Mouse (Mus musculus) midbrain, postnatal 0 days (tissue): ENCODE measurements around the gene Myh9. TPM values are rescaled to one million over a fixed set of nuclear protein-coding genes. Genes with fewer than 3 reads are reported as not detected.
"Not testable (repeated sequence)": the region's sequence is repeated elsewhere in the genome, so short reads cannot be mapped to it uniquely, and the experiment has no call there.

Experiments
- ATAC-seq: fragments of 200-750 bp; cut with Nextera tagmentation; 2 replicates; pipeline ENCODE4 v1.8.0; 2017; ENCODE audit warnings: moderate number of reproducible peaks, mild to moderate bottlenecking, moderate TSS enrichment, moderate library complexity; ENCODE audit not compliant: low FRiP score
- DNase-seq: peaks from one replicate; pipeline ENCODE4 v3.0.0-alpha.2; 2015; ENCODE audit warnings: low spot score
- H3K27ac ChIP-seq: fragments of 300-500 bp; sonication (generic); 2 replicates; pipeline ENCODE4 v1.5.1; 2014; ENCODE audit warnings: low read depth, mild to moderate bottlenecking, low read length, mixed read lengths
- H3K27me3 ChIP-seq: fragments of 300-500 bp; sonication (generic); 2 replicates; pipeline ENCODE4 v1.6.1; 2014; ENCODE audit warnings: low read length, control low read depth, mixed read lengths; ENCODE audit not compliant: insufficient read depth
- H3K36me3 ChIP-seq: fragments of 300-500 bp; sonication (generic); 2 replicates; pipeline ENCODE4 v1.6.1; 2014; ENCODE audit warnings: low read length, control low read depth, mixed read lengths; ENCODE audit not compliant: insufficient read depth
- H3K4me1 ChIP-seq: fragments of 300-500 bp; sonication (generic); 2 replicates; pipeline ENCODE4 v1.6.1; 2014; ENCODE audit warnings: mild to moderate bottlenecking, control low read depth, antibody characterized with exemption, low read length, mixed read lengths; ENCODE audit not compliant: insufficient read depth
- H3K4me2 ChIP-seq: fragments of 300-500 bp; sonication (generic); 2 replicates; pipeline ENCODE4 v1.6.1; 2014; ENCODE audit warnings: low read depth, mild to moderate bottlenecking, low read length, mixed read lengths; ENCODE audit not compliant: poor library complexity, severe bottlenecking
- H3K4me3 ChIP-seq: fragments of 300-500 bp; sonication (generic); 2 replicates; pipeline ENCODE4 v1.5.1; 2014; ENCODE audit warnings: low read depth, mild to moderate bottlenecking, low read length, moderate library complexity
- H3K9ac ChIP-seq: fragments of 300-500 bp; sonication (generic); replicated peaks from 2 replicates; pipeline ENCODE4 v1.6.1; 2014; ENCODE audit warnings: mild to moderate bottlenecking, low read length, moderate library complexity, mixed read lengths; ENCODE audit not compliant: poor library complexity, severe bottlenecking
- H3K9me3 ChIP-seq: fragments of 300-500 bp; sonication (generic); 2 replicates; pipeline ENCODE4 v1.6.1; 2016; ENCODE audit warnings: low read length, control low read depth
- CTCF ChIP-seq: IDR thresholded peaks from 2 replicates; pipeline ENCODE4 v1.5.1; 2016; ENCODE audit warnings: antibody characterized with exemption, mild to moderate bottlenecking
- WGBS: fragments of 180-500 bp; shearing (Covaris S2); extraction: QIAGEN DNeasy Blood & Tissue Kit; methylation state at CpG from one replicate; pipeline ENCODE4 v1.1.7; 2014; 5-methylcytosine and 5-hydroxymethylcytosine counted together
- polyA plus RNA-seq: library from polyadenylated mRNA; unstranded; fragments of >200 nt; fragmentation: Nextera tagmentation; extraction: Ambion mirVana; gene quantifications from 2 replicates; pipeline ENCODE4 v1.2.1, GENCODE M21; 2015
- total RNA-seq: library from RNA; depleted of rRNA; stranded (reverse); fragments of >200 nt; gene quantifications from 2 replicates; pipeline ENCODE4 v1.2.3, GENCODE M21; 2014

Gene Myh9
- total and polyA plus RNA-seq, 2 experiments from 2014 or later, result 8.2 to 26.9 TPM

DNA sequence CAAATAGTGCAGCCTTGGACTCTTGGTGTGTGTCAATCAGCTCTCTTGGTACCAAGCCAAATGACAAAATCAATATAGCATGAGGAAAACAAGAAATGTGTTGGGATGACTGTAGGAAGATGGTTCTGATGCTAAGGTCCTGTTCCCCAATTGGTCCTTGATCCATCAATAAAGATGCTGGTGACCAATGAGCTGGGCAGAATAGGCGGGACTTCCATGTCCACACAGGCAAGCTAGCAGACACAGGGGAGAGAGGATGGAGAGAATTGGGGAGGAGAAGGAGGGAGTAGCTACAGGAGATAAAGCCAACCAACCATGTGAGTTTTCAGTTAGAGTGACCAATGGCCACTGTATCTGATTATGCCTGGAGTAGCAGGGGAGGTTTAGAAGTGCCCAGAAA, 95.6 kb downstream of the Myh9 start:
- H3K36me3 ChIP-seq, result no peaks in the 10 kb centered on the region
- no peaks in the 10 kb centered on the region for H3K9me3 ChIP-seq
- no peak overlapping the region for H3K4me2 ChIP-seq
- DNase-seq, result peak; percentile 16
- no peaks in the 10 kb centered on the region for H3K4me1 ChIP-seq
- H3K4me3 ChIP-seq, result no peak overlapping the region
- ATAC-seq, result no peak
- no peaks in the 10 kb centered on the region for H3K27me3 ChIP-seq
- no peak overlapping the region for H3K27ac ChIP-seq
- H3K9ac ChIP-seq, result no peak overlapping the region
- no peak for TF ChIP-seq CTCF
- WGBS, result 95% methylated on average over 1 of the region's 1 CpGs

DNA sequence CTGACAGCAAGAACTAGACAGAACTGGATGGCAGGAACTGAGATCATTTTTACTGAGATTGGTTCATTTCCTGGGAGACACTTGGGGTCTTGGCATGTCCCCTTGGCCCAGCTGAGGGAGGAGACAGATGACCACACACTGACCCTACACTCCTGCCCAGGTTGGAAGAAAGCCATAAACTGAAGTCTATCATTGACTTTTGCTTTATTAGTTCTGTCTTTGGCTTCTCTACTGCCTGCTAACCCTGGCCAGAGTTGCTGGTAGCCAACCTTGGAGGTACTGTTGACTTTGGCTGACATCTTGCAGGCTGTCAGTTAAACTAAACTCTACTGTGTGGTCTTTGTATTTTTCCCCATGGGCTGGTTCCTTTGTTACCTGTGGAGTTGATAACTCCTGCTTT, 96.9 kb downstream of the Myh9 start:
- no peak for ATAC-seq
- no peaks in the 10 kb centered on the region for H3K27me3 ChIP-seq
- no peak for TF ChIP-seq CTCF
- no peaks in the 10 kb centered on the region for H3K9me3 ChIP-seq
- H3K4me3 ChIP-seq, result no peak overlapping the region
- H3K4me1 ChIP-seq, result no peaks in the 10 kb centered on the region
- H3K27ac ChIP-seq, result no peak overlapping the region
- H3K4me2 ChIP-seq, result no peak overlapping the region
- no peak for DNase-seq
- H3K9ac ChIP-seq, result no peak overlapping the region
- no peaks in the 10 kb centered on the region for H3K36me3 ChIP-seq

DNA sequence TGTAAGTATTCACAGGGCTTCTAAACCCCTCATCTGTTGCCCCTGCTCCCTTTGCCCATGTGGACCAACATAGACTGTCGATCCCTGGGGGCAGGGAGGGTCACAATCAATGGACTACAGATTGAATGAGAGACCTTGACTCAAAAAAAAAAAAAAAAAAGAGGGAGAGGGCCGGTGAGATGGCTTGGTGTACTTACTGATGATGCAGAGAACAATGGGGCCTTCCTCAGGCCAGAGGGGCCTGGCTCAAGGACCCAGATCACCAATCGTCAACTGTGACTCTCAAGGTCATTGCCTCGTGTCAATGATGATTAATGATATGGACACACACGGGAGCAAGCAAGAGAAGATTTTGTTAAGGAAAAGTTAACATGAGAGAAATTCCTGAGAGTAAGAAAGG, 97.3 kb downstream of the Myh9 start:
- 48% methylated on average over 5 of the region's 5 CpGs for WGBS
- no peak for TF ChIP-seq CTCF
- no peaks in the 10 kb centered on the region for H3K9me3 ChIP-seq
- no peak overlapping the region for H3K4me2 ChIP-seq
- H3K36me3 ChIP-seq, result no peaks in the 10 kb centered on the region
- H3K27me3 ChIP-seq, result no peaks in the 10 kb centered on the region
- no peak for DNase-seq
- H3K4me1 ChIP-seq, result no peaks in the 10 kb centered on the region
- ATAC-seq, result no peak
- H3K9ac ChIP-seq, result no peak overlapping the region
- no peak overlapping the region for H3K4me3 ChIP-seq
- H3K27ac ChIP-seq, result no peak overlapping the region

DNA sequence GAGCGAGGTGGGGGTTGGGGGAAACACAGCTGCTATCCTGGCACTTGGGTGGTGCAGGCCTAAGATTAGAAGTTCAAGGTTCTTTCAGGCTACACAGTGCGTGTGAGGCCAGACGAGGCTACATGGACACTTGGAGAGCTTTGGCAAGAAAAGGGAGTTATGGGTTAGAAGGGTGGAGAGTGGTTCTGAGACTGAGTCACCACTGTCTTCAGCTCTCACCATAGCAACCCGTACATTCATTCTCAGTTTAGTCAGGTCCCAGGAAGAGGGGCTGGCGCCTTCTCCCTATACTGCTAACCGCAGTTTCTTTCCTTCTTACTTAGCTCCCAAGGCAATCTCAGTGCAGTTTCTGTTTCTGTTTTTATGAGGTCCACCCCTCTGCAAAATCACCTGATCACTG, 100.4 kb downstream of the Myh9 start:
- not testable (repeated sequence) for H3K4me2 ChIP-seq, H3K27ac ChIP-seq, H3K4me1 ChIP-seq, DNase-seq, H3K36me3 ChIP-seq, H3K9me3 ChIP-seq, ATAC-seq, H3K4me3 ChIP-seq, H3K9ac ChIP-seq, H3K27me3 ChIP-seq
- 87% methylated on average over 6 of the region's 6 CpGs for WGBS

DNA sequence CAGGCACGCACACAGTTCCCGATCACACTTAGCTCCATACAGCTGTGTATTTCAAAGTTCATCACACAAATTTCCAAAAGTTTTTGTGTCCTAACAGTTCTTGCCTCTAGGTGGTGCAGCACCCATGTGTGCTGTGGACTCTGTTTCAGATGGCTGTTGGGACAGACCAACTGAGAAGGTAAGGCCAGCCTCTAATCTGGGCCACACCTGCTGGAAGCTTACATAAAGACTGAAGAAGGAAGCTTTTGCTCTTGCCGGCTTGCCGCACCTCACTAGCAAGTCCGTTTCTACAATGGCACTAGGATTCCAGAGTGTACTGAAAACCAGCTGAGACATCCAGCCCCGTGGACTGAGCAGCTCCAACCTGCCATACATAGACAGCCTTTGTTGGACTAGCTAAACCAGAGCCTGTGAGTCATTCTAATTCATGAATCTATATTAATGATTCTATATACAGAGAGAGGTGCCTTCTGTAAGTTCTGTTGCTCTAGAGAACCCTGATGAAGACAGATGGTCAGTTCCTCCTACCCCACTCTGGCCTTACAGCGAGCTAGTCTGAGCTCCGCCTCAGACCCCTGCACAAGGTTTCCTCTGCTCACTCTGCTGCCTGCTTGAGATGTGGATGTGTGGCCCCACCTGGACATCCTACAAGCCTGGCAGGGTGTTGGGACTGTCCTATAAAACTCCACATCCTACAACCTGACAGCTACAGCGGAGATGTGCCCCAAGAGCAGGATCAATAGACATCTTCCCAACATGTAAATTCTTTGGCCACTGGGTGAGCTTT, 101.3 kb downstream of the Myh9 start:
- no peak overlapping the region for H3K4me2 ChIP-seq
- H3K27ac ChIP-seq, result no peak overlapping the region
- H3K9ac ChIP-seq, result no peak overlapping the region
- DNase-seq (no peak), ATAC-seq (no peak)
- H3K4me1 ChIP-seq, result no peaks in the 10 kb centered on the region
- WGBS, result 82% methylated on average over 9 of the region's 9 CpGs
- H3K4me3 ChIP-seq, result no peak overlapping the region
- TF ChIP-seq CTCF, result peak; percentile 51
- H3K36me3 ChIP-seq, result no peaks in the 10 kb centered on the region
- no peaks in the 10 kb centered on the region for H3K9me3 ChIP-seq
- H3K27me3 ChIP-seq, result no peaks in the 10 kb centered on the region

DNA sequence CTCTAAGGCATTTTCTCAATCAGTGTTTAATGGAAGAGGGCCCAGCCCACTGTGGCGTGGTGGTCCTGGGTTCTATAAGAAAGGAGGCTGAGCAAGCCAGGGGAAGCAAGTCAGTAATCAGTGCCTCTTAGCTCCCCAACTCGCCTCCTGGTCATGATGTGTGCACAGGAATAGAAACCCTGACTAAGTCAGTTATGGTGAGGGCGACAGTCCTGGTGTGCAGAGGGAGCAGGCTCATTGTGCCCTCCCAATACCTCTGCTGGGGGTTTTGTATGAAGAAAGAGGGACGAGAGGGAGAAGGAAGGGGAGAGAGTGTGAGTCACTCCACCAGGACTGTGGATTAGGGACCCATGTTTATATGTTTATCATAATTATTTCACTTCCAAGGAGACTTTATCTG, 108.1 kb downstream of the Myh9 start:
- H3K9ac ChIP-seq, H3K36me3 ChIP-seq, H3K27me3 ChIP-seq, ATAC-seq, H3K4me1 ChIP-seq, H3K9me3 ChIP-seq, H3K27ac ChIP-seq, DNase-seq, H3K4me2 ChIP-seq, H3K4me3 ChIP-seq: not testable (repeated sequence)
- 64% methylated on average over 4 of the region's 4 CpGs for WGBS

DNA sequence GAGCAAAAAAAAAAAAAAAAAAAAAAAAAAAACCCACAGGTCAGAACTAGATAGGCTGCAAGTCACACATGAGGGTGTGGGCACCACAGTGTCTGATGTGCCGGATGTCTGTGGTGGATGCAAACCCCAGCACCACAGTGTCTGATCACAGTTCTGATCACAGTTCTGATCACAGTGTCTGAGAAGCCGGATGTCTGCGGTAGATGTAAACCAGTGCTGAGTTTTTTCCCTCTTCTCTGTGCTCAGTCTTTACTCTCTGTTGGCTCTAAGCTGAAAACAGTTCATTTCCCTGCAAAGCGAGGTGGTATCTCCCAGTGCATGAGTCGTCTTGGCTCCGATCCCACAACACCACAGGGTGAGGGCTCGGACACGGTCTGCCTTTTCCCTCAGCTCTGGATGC, 108.6 kb downstream of the Myh9 start:
- not testable (repeated sequence) for H3K27ac ChIP-seq, H3K4me3 ChIP-seq, H3K9ac ChIP-seq, H3K9me3 ChIP-seq, H3K4me2 ChIP-seq, DNase-seq, H3K27me3 ChIP-seq, ATAC-seq, H3K4me1 ChIP-seq, H3K36me3 ChIP-seq
- 71% methylated on average over 8 of the region's 8 CpGs for WGBS

DNA sequence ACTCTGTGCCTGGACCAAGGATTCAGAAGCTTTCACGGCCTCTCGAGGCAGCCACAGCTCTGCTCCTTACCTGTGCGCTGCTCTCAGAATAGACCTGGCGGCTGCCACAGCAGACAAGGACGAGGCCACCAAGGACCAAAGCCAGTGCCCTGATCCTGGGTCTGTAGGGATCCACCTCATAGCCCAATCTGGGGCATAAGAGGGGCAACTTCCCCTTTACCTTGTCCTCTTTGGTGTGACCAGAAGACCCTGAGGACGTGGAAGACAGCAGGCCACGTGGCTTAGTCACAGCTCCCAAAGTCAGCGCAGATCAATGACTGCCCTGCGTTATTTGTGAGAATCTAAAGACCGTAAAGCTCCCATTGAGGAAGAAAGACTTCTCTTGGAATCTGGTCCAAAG, 109.1 kb downstream of the Myh9 start:
- not testable (repeated sequence) for H3K27ac ChIP-seq, H3K9me3 ChIP-seq, H3K4me1 ChIP-seq, H3K4me3 ChIP-seq, H3K9ac ChIP-seq, H3K36me3 ChIP-seq, DNase-seq, ATAC-seq, H3K27me3 ChIP-seq, H3K4me2 ChIP-seq
- WGBS, result 75% methylated on average over 10 of the region's 10 CpGs
